Mouse (Mus musculus): ENCODE data around the gene Maff. TPM values are rescaled to one million over a fixed set of nuclear protein-coding genes. Genes with fewer than 3 reads are reported as not detected.

Gene Maff
- polyA plus RNA-seq (2015; fragmentation: Nextera tagmentation; extraction: Ambion mirVana): 5.2 and 6.5 TPM in 2 replicates

DNA sequence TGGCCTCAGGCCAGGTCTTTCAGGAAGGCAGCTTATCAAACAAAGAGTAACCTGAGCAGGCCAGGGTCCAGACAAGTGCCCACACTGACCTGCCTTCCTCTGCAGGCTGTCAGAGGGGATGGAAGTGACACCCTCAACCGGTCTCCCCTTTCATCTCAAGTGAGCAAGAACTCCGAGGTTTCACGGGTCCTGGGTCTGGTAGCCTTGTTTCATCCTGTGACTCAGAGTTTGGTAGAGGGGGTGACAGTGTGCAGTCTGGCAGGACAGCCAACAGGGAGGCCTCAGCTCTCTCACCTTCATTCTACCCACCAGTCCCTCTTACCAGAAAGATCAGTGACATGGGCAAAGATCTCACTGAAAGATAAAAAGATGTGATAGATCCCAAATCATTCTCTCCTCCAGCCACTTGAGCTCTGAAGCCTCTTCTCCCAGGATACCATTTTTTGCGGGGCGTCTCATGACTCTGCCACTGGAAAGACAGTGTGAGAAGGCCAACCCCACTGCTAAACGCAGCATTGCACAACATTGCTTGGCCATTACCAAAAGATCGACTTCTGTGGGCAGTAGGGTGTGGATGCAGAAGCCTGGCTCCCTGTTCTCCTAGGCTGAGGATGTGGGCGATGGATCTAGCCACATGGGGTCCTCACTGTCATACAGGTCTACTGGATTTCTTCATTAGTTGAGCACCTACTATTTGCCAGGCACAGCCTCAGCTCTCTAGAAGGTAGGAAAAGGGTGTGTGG is at the start of gene Maff:
TSS of gene Maff (plus strand) at position 571 of the 743 bp plus-strand sequence.
- no peak for ATAC-seq (ENCODE audit: low read depth)

DNA sequence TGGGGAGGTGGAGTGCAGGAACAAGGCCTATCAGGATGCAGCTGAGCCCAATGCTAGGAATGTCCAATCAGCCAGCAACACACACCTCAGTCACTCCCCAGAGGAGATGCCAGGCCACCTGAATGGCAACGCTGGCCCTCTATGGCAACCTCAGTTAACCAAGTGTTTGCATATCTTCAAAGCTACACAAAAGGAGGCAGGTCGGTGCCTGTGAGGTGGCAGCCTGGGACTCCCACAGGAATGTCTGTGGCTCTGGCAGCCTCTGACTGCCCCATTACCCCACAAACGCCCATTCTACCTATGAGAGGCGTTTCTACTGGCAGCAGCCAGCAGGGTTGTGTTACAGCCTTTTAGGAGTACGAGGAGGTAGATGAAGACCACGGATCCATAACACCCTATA is 47.9 kb upstream of the Maff start:
- Histone ChIP-seq H3K36me3 (ENCODE audit: control insufficient read depth, insufficient read depth, low read length) (0 out of 2 replicates have a peak, but pooled peaks cover 4% of the 10 kb centered on the region), H3K4me3 (ENCODE audit: low read length) (no peak overlapping the region), H3K9ac (ENCODE audit: low read length) (no peak overlapping the region), H3K4me1 (replicated peaks; ENCODE audit: control insufficient read depth, insufficient read depth, low read length) (no peaks in the 10 kb centered on the region), H3K27ac (ENCODE audit: low read length) (no peak overlapping the region; the same call in 1 of the 2 replicates), H3K27me3 (ENCODE audit: control insufficient read depth, insufficient read depth, low read depth, low read length) (no peaks in the 10 kb centered on the region), H3K9me3 (ENCODE audit: control insufficient read depth, low read length) (no peaks in the 10 kb centered on the region), H3K4me2 (ENCODE audit: low read depth, low read length) (no peak overlapping the region)
- 65% methylated on average over 6 of the region's 6 CpGs for WGBS
- ATAC-seq (ENCODE audit: low read depth): peak; percentile 50

More for the DNA sequence above, at the start of gene Maff:
- Histone ChIP-seq H3K27me3 (ENCODE audit: control insufficient read depth, insufficient read depth, low read depth, low read length) (no peaks in the 10 kb centered on the region), H3K9ac (ENCODE audit: low read length) (peak within 1 kb of the TSS; percentile 92), H3K4me1 (replicated peaks; ENCODE audit: control insufficient read depth, insufficient read depth, low read length) (peaks cover 18% of the 10 kb centered on the region), H3K36me3 (ENCODE audit: control insufficient read depth, insufficient read depth, low read length) (no peaks in the 10 kb centered on the region), H3K4me3 (ENCODE audit: low read length) (peak within 1 kb of the TSS; percentile 84), H3K4me2 (ENCODE audit: low read depth, low read length) (peak within 1 kb of the TSS; percentile 89), H3K27ac (ENCODE audit: low read length) (peak within 1 kb of the TSS; percentile 100), H3K9me3 (ENCODE audit: control insufficient read depth, low read length) (no peaks in the 10 kb centered on the region)
- 43% methylated on average over 8 of the region's 8 CpGs for WGBS

- Histone ChIP-seq H3K4me3 (ENCODE audit: low read length) (no peak overlapping the region), H3K4me2 (ENCODE audit: low read depth, low read length) (no peak overlapping the region), H3K9me3 (ENCODE audit: control insufficient read depth, low read length) (no peaks in the 10 kb centered on the region), H3K9ac (ENCODE audit: low read length) (no peak overlapping the region), H3K4me1 (replicated peaks; ENCODE audit: control insufficient read depth, insufficient read depth, low read length) (no peaks in the 10 kb centered on the region), H3K27me3 (ENCODE audit: control insufficient read depth, insufficient read depth, low read depth, low read length) (no peaks in the 10 kb centered on the region), H3K27ac (ENCODE audit: low read length) (no peak overlapping the region), H3K36me3 (ENCODE audit: control insufficient read depth, insufficient read depth, low read length) (0 out of 2 replicates have a peak, but pooled peaks cover 4% of the 10 kb centered on the region)
- no peak for ATAC-seq (ENCODE audit: low read depth)
- WGBS: 70% methylated on average over 2 of the region's 2 CpGs
These were observed 46.8 kb upstream of the Maff start for GRCm38 (mm10) chr15:79299563-79300155.

DNA sequence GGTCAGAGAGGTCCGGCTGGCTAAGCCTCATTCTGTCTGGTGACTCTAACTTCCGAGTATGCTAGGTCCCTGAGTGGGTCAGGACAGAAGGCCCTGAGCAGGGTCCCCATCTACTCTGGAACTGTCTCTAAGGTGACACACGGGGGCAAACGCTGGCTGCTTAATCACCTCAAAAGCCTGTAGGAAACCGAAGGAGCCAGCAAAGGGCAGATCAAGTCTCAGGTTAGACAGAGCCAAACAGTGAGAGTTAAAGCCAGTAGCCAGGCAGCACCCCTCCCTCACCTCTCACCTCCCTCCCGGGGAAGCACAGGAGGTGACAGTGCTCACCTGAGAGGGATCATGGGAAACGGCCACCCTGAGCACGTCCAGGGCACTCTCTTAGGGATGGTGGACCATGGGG is 42.7 kb upstream of the Maff start:
- Histone ChIP-seq H3K4me1 (replicated peaks; ENCODE audit: control insufficient read depth, insufficient read depth, low read length) (no peaks in the 10 kb centered on the region), H3K27ac (ENCODE audit: low read length) (no peak overlapping the region), H3K4me2 (ENCODE audit: low read depth, low read length) (no peak overlapping the region), H3K4me3 (ENCODE audit: low read length) (no peak overlapping the region), H3K27me3 (ENCODE audit: control insufficient read depth, insufficient read depth, low read depth, low read length) (no peaks in the 10 kb centered on the region), H3K36me3 (ENCODE audit: control insufficient read depth, insufficient read depth, low read length) (peaks cover 8% of the 10 kb centered on the region), H3K9me3 (ENCODE audit: control insufficient read depth, low read length) (no peaks in the 10 kb centered on the region), H3K9ac (ENCODE audit: low read length) (no peak overlapping the region)
- ATAC-seq (ENCODE audit: low read depth): no peak
- 77% methylated on average over 8 of the region's 8 CpGs for WGBS

GRCm38 (mm10) chr15:79304832-79305231 is 41.6 kb upstream of the Maff start:
- no peaks in the 10 kb centered on the region for H3K9me3 ChIP-seq (ENCODE audit: control insufficient read depth, low read length)
- H3K4me1 ChIP-seq (replicated peaks; ENCODE audit: control insufficient read depth, insufficient read depth, low read length): no peaks in the 10 kb centered on the region
- H3K36me3 ChIP-seq (ENCODE audit: control insufficient read depth, insufficient read depth, low read length): peaks cover 8% of the 10 kb centered on the region
- WGBS: 40% methylated on average over 4 of the region's 5 CpGs
- no peaks in the 10 kb centered on the region for H3K27me3 ChIP-seq (ENCODE audit: control insufficient read depth, insufficient read depth, low read depth, low read length)
- peak; percentile 70 for ATAC-seq (ENCODE audit: low read depth)
- no peak overlapping the region for H3K9ac ChIP-seq (ENCODE audit: low read length)
- H3K4me3 ChIP-seq (ENCODE audit: low read length): no peak overlapping the region
- no peak overlapping the region for H3K27ac ChIP-seq (ENCODE audit: low read length)
- H3K4me2 ChIP-seq (ENCODE audit: low read depth, low read length): no peak overlapping the region

DNA sequence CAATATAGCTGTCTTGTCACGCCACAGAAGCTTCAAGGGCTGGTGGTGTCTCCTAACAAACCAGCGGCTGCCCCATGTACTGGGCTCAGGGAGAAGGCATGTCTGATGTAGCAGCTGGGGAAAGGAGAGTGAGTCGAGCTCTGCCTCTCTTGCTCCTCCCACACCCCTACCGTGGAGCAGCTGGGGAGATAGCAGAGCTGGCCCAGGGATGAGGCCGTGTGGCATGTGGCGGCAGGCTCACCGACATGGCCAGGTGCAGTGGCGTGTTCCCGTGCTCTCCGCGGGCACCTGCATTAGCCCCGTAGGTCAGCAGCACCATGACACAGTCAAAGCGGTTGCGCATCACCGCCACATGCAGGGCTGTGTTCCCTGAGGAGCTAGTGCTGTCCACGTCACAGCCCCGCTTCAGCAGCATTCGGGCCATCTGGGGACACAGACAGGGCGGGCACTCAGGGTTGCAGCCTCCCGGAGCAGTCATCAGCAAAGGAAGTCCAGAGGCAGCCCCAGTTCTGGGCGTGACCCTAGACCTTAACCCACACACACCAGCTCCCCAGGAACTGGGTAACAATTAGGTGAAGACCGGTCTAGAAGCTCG is 40.3 kb upstream of the Maff start:
- no peak for ATAC-seq (ENCODE audit: low read depth)
- Histone ChIP-seq H3K27ac (ENCODE audit: low read length) (no peak overlapping the region), H3K36me3 (ENCODE audit: control insufficient read depth, insufficient read depth, low read length) (peaks cover 11% of the 10 kb centered on the region), H3K4me2 (ENCODE audit: low read depth, low read length) (no peak overlapping the region), H3K9ac (ENCODE audit: low read length) (no peak overlapping the region), H3K4me3 (ENCODE audit: low read length) (no peak overlapping the region), H3K4me1 (replicated peaks; ENCODE audit: control insufficient read depth, insufficient read depth, low read length) (no peaks in the 10 kb centered on the region), H3K27me3 (ENCODE audit: control insufficient read depth, insufficient read depth, low read depth, low read length) (no peaks in the 10 kb centered on the region), H3K9me3 (ENCODE audit: control insufficient read depth, low read length) (no peaks in the 10 kb centered on the region)
- 72% methylated on average over 23 of the region's 23 CpGs for WGBS

GRCm38 (mm10) chr15:79307861-79308260 is 38.6 kb upstream of the Maff start:
- Histone ChIP-seq H3K4me3 (ENCODE audit: low read length) (no peak overlapping the region), H3K36me3 (ENCODE audit: control insufficient read depth, insufficient read depth, low read length) (peaks cover 12% of the 10 kb centered on the region), H3K27me3 (ENCODE audit: control insufficient read depth, insufficient read depth, low read depth, low read length) (no peaks in the 10 kb centered on the region), H3K4me1 (replicated peaks; ENCODE audit: control insufficient read depth, insufficient read depth, low read length) (no peaks in the 10 kb centered on the region), H3K27ac (ENCODE audit: low read length) (no peak overlapping the region), H3K9me3 (ENCODE audit: control insufficient read depth, low read length) (no peaks in the 10 kb centered on the region), H3K4me2 (ENCODE audit: low read depth, low read length) (no peak overlapping the region), H3K9ac (ENCODE audit: low read length) (no peak overlapping the region)
- 56% methylated on average over 4 of the region's 4 CpGs for WGBS
- ATAC-seq (ENCODE audit: low read depth): no peak

DNA sequence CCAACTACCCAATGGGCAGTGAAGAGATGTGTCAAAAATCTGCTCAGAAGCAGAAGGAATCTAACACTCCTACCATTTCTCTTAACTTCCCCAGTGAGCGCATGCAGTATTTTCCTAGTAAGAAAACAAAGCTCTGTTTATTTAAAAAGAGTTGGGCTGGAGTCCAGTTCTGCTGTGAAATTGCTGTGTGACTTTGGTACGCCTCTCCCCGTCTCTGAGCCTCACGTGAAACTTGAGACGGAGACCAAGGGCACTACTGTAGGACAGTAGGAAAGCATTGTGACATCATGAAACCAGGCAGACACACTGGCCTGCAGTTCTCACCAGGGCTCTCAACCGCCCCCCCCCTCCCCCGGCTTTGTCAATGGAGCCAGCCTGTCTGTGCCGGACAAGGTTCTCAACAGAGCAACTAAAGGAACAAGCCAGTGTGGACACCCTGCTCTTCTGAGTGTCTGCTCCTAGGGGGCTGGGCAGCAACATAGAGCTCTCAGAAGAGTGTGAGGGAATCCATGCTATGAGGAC is 32.5 kb upstream of the Maff start:
- peaks cover 8% of the 10 kb centered on the region; the same call in 1 of the 2 replicates for H3K36me3 ChIP-seq (ENCODE audit: control insufficient read depth, insufficient read depth, low read length)
- H3K27me3 ChIP-seq (ENCODE audit: control insufficient read depth, insufficient read depth, low read depth, low read length): no peaks in the 10 kb centered on the region
- WGBS: 46% methylated on average over 8 of the region's 8 CpGs
- H3K9me3 ChIP-seq (ENCODE audit: control insufficient read depth, low read length): no peaks in the 10 kb centered on the region
- H3K9ac ChIP-seq (ENCODE audit: low read length): no peak overlapping the region
- peak; percentile 64; the same call in 1 of the 2 replicates for ATAC-seq (ENCODE audit: low read depth)
- H3K4me2 ChIP-seq (ENCODE audit: low read depth, low read length): no peak overlapping the region
- H3K27ac ChIP-seq (ENCODE audit: low read length): no peak overlapping the region
- H3K4me1 ChIP-seq (replicated peaks; ENCODE audit: control insufficient read depth, insufficient read depth, low read length): no peaks in the 10 kb centered on the region
- no peak overlapping the region for H3K4me3 ChIP-seq (ENCODE audit: low read length)

GRCm38 (mm10) chr15:79321733-79322190 is 24.7 kb upstream of the Maff start:
- WGBS: 42% methylated on average over 5 of the region's 5 CpGs

More at GRCm38 (mm10) chr15:79321733-79322190, 24.7 kb upstream of the Maff start:
- Histone ChIP-seq H3K4me2 (ENCODE audit: low read depth, low read length) (no peak overlapping the region), H3K36me3 (ENCODE audit: control insufficient read depth, insufficient read depth, low read length) (no peaks in the 10 kb centered on the region), H3K9me3 (ENCODE audit: control insufficient read depth, low read length) (no peaks in the 10 kb centered on the region), H3K4me3 (ENCODE audit: low read length) (no peak overlapping the region), H3K9ac (ENCODE audit: low read length) (no peak overlapping the region), H3K27me3 (ENCODE audit: control insufficient read depth, insufficient read depth, low read depth, low read length) (no peaks in the 10 kb centered on the region), H3K4me1 (replicated peaks; ENCODE audit: control insufficient read depth, insufficient read depth, low read length) (peaks cover 43% of the 10 kb centered on the region), H3K27ac (ENCODE audit: low read length) (peak overlapping the region; percentile 65)
- no peak for ATAC-seq (ENCODE audit: low read depth)

All from lung, embryonic 16.5 days (tissue).